Comparison of ENCODE assay signal across 17 mouse cellular contexts in the genomic region with DNA sequence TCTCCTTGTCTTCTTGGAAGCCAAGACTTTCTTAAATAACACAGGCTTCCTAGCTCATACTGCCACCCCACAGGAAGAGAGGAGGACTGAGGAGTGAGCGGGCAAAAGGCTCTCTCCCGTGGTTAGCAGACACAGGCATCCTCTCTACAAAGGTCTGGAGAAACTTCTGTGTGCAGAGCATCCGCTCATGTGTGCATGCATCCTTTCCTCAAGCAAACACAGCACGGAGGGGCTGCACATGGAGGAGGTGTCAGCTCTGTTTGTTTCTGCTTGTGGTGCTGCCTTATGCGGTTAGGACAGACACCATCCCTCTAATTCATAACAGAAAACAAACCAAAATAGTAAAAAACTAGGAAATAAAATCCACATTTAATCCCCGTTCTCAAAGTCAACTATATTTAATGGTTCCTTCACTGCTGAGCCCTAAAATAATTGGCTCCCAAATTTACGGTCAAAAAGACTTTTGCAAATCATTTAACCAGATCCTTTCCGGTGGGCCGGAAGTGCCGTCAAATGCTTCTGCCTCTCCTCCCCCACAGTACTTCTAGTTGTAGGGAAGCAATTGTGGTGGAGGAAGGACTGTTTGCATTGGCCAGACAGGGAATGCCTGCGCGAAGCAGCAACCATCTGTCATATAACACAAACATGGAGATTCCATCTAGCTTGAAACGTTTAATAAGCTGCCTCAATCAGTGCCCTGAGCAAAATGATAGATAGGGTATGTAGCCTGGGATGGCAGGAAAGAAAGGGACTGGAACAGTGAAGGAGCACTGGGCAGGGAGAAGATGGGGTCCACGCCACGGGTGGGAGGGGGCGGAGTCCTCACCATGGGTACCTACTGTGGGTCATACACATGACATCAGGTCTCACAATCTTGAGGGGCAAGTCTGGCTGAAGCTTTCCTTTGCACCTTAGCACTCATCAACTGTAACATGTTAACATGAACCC.
DNase-seq lines count a peak whose midpoint lies in the region; ATAC-seq lines count a peak whose summit lies in the region.
"Had no signal": no experiment of that assay in that cellular context is flagged by ENCODE, and none has a peak within 500 bp of the region (broad histone marks: within the 10 kb centered on the region; RNA-seq: fewer than 3 reads in every experiment).

No protein-coding gene starts in this region.

- no peaks in the 10 kb centered on the region for H3K9me3 ChIP-seq in limb, embryonic 12.5 days
- H3K9me3 ChIP-seq in limb, embryonic 10.5 days (replicated peaks), result no peaks in the 10 kb centered on the region
- H3K9me3 ChIP-seq in embryonic facial prominence, embryonic 14.5 days (ENCODE audit: control insufficient read depth, low read length), result no peaks in the 10 kb centered on the region
- H3K9me3 ChIP-seq: heart, embryonic 13.5 days; limb, embryonic 15.5 days had no signal

- H3K4me1 ChIP-seq in limb, embryonic 12.5 days (replicated peaks), result peaks cover 9% of the 10 kb centered on the region
- H3K4me1 ChIP-seq in limb, embryonic 10.5 days, result peaks cover 10% of the 10 kb centered on the region; the same call in 1 of the 2 replicates
- H3K4me1 ChIP-seq in embryonic facial prominence, embryonic 14.5 days (ENCODE audit: control insufficient read depth, insufficient read depth, low read length), result 0 out of 2 replicates have a peak, but pooled peaks cover 4% of the 10 kb centered on the region
- H3K4me1 ChIP-seq: heart, embryonic 13.5 days had no signal

- no peak overlapping the region for H3K4me2 ChIP-seq in limb, embryonic 12.5 days
- no peak overlapping the region for H3K4me2 ChIP-seq in embryonic facial prominence, embryonic 14.5 days (ENCODE audit: low read depth, low read length)
- H3K4me2 ChIP-seq: heart, embryonic 13.5 days; limb, embryonic 15.5 days; midbrain, embryonic 11.5 days had no signal

- 65% methylated on average over 16 of the region's 16 CpGs for WGBS in limb, embryonic 12.5 days
- WGBS in limb, embryonic 10.5 days, result 85% methylated on average over 16 of the region's 16 CpGs
- 67% methylated on average over 16 of the region's 16 CpGs for WGBS in embryonic facial prominence, embryonic 14.5 days

- no peak for ATAC-seq in limb, embryonic 12.5 days (ENCODE audit: insufficient number of reproducible peaks, insufficient read depth, low FRiP score, low TSS enrichment, low read depth)
- ATAC-seq in embryonic facial prominence, embryonic 14.5 days (ENCODE audit: low read depth), result no peak
- ATAC-seq: hindbrain, embryonic 16.5 days had no signal

- H3K9ac ChIP-seq in limb, embryonic 12.5 days (replicated peaks), result no peak overlapping the region
- no peak overlapping the region for H3K9ac ChIP-seq in embryonic facial prominence, embryonic 14.5 days (ENCODE audit: low read depth, low read length)
- H3K9ac ChIP-seq: heart, embryonic 13.5 days; limb, embryonic 15.5 days had no signal

- DNase-seq in heart, adult 11 months, result peak; percentile 76
- no peak for DNase-seq in heart, adult 18-20 months
- no peak for DNase-seq in limb, embryonic 10.5 days (ENCODE audit: low spot score)
- DNase-seq in brain, adult 2 months (ENCODE audit: low read depth, low spot score), result peak; percentile 52
- DNase-seq in embryonic facial prominence, embryonic 14.5 days (ENCODE audit: low spot score), result no peak
- DNase-seq in ovary, postnatal 10 days (ENCODE audit: low spot score), result no peak
- DNase-seq in urinary bladder, adult 2 months (ENCODE audit: low spot score), result no peak
- DNase-seq: adrenal gland, adult 8-10 months; B cell, adult 2 months; heart, postnatal 4 days; kidney, postnatal 36 days; thymus, adult 2 months had no signal

- H3K27ac ChIP-seq in limb, embryonic 12.5 days, result peak overlapping the region; percentile 45; the same call in 1 of the 2 replicates
- H3K27ac ChIP-seq in limb, embryonic 10.5 days, result no peak overlapping the region
- peak overlapping the region; percentile 1; the same call in 1 of the 2 replicates for H3K27ac ChIP-seq in embryonic facial prominence, embryonic 14.5 days (replicated peaks; ENCODE audit: low read depth, low read length)
- H3K27ac ChIP-seq: heart, embryonic 13.5 days; limb, embryonic 15.5 days had no signal

- no peak overlapping the region for H3K4me3 ChIP-seq in limb, embryonic 12.5 days (replicated peaks)
- H3K4me3 ChIP-seq in limb, embryonic 10.5 days, result no peak overlapping the region
- no peak overlapping the region for H3K4me3 ChIP-seq in embryonic facial prominence, embryonic 14.5 days (ENCODE audit: low read depth, low read length)
- H3K4me3 ChIP-seq: heart, embryonic 13.5 days; limb, embryonic 15.5 days had no signal

- H3K36me3 ChIP-seq in limb, embryonic 12.5 days, result peaks cover 81% of the 10 kb centered on the region
- peaks cover 88% of the 10 kb centered on the region for H3K36me3 ChIP-seq in limb, embryonic 10.5 days
- H3K36me3 ChIP-seq in embryonic facial prominence, embryonic 14.5 days (ENCODE audit: control insufficient read depth, insufficient read depth, low read length), result peaks cover 64% of the 10 kb centered on the region

- no peaks in the 10 kb centered on the region for H3K27me3 ChIP-seq in limb, embryonic 12.5 days
- H3K27me3 ChIP-seq in limb, embryonic 10.5 days (ENCODE audit: low read depth, poor library complexity, severe bottlenecking), result no peaks in the 10 kb centered on the region
- H3K27me3 ChIP-seq in embryonic facial prominence, embryonic 14.5 days (replicated peaks; ENCODE audit: control insufficient read depth, insufficient read depth, low read length), result no peaks in the 10 kb centered on the region
- H3K27me3 ChIP-seq: heart, embryonic 13.5 days; limb, embryonic 15.5 days had no signal

Comparison
In these comparisons a context has a peak if more than half of its experiments do, and no peak if none do; other contexts are left out.
1. DNase-seq: peak in heart, adult 11 months (single experiment) and brain, adult 2 months (single experiment); none in heart, adult 18-20 months (0 of 2), limb, embryonic 10.5 days (single experiment), embryonic facial prominence, embryonic 14.5 days (single experiment), ovary, postnatal 10 days (single experiment) and urinary bladder, adult 2 months (single experiment).